In the genomic region with DNA sequence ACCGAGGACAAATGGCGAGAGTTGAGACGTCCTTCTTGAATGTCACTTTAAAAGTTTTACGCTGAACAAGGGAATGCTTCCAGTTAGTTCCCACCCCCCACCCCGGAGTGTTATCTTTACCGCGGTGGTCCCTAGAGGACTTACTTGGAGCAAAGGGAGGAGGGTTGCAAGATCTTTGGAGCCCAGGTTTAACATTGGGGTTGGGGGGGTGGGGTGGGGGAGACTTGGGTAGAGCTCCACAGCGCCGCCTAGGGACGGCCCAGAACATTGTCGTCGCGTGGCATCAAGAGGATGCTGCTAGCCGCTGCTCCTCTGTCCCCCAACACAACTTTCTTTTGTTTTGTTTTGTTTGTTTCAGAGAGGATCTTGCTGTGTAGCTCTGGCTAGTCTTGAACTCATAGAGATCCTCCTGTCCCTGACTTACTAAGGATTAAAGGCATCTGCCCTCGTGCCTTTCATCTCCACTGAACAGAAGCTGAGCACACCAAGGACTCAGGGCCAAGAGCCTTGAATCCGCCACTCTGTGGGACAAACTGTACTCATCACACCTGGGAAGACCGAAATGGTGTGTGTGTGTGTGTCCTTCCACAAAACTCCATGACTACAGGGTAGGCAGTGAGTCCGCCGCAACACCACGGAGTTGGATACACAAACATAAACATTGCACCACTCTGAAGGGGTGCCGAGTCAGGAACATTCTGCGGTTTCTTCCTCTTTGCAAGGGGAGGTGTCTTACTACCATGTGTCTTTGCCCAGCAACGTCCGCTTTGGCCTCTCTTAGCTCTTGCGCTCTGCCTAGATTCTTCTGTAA, we compare ENCODE assay signal across 8 mouse cellular contexts. TPM values are rescaled to one million over a fixed set of nuclear protein-coding genes. Genes with fewer than 3 reads are reported as not detected.
DNase-seq lines count a peak whose midpoint lies in the region; ATAC-seq lines count a peak whose summit lies in the region.

No protein-coding gene starts in this region.

- 27% methylated on average over 25 of the region's 25 CpGs for WGBS in intestine, embryonic 14.5 days
- 27% methylated on average over 25 of the region's 25 CpGs for WGBS in limb, embryonic 12.5 days
- WGBS in midbrain, embryonic 11.5 days = 28% methylated on average over 25 of the region's 25 CpGs

- peak; percentile 17 for ATAC-seq in intestine, embryonic 14.5 days (replicated peaks; ENCODE audit: low FRiP score, low TSS enrichment, low read depth)
- ATAC-seq in limb, embryonic 12.5 days (ENCODE audit: insufficient number of reproducible peaks, insufficient read depth, low FRiP score, low TSS enrichment, low read depth) = 0 out of 2 replicates have a peak, but pooled peaks have one; percentile 0
- ATAC-seq in midbrain, embryonic 11.5 days (ENCODE audit: low FRiP score) = no peak; the same call in 1 of the 2 replicates

- no peaks in the 10 kb centered on the region for H3K27me3 ChIP-seq in intestine, embryonic 14.5 days (replicated peaks; ENCODE audit: control insufficient read depth, insufficient read depth, low read length)
- no peaks in the 10 kb centered on the region; the same call in 1 of the 2 replicates for H3K27me3 ChIP-seq in limb, embryonic 12.5 days
- H3K27me3 ChIP-seq in midbrain, embryonic 11.5 days (ENCODE audit: control insufficient read depth, insufficient read depth, low read length) = no peaks in the 10 kb centered on the region

- peak overlapping the region; percentile 67 for H3K4me3 ChIP-seq in intestine, embryonic 14.5 days (ENCODE audit: low read depth, low read length)
- peak overlapping the region; percentile 77 for H3K4me3 ChIP-seq in limb, embryonic 12.5 days (replicated peaks)
- H3K4me3 ChIP-seq in midbrain, embryonic 11.5 days (ENCODE audit: low read depth, low read length) = peak overlapping the region; percentile 63

- peak overlapping the region; percentile 96 for H3K27ac ChIP-seq in intestine, embryonic 14.5 days (ENCODE audit: low read depth)
- H3K27ac ChIP-seq in limb, embryonic 12.5 days = peak overlapping the region; percentile 98
- peak overlapping the region; percentile 97 for H3K27ac ChIP-seq in midbrain, embryonic 11.5 days (ENCODE audit: low read depth, low read length)

- peaks cover 9% of the 10 kb centered on the region; the same call in 1 of the 2 replicates for H3K36me3 ChIP-seq in intestine, embryonic 14.5 days (ENCODE audit: control insufficient read depth, insufficient read depth, low read length)
- peaks cover 21% of the 10 kb centered on the region for H3K36me3 ChIP-seq in limb, embryonic 12.5 days
- H3K36me3 ChIP-seq in midbrain, embryonic 11.5 days (ENCODE audit: control insufficient read depth, insufficient read depth, low read length) = no peaks in the 10 kb centered on the region

- H3K4me2 ChIP-seq in intestine, embryonic 14.5 days (ENCODE audit: low read length) = peak overlapping the region; percentile 64
- peak overlapping the region; percentile 78 for H3K4me2 ChIP-seq in limb, embryonic 12.5 days
- peak overlapping the region; percentile 78 for H3K4me2 ChIP-seq in midbrain, embryonic 11.5 days

- no peaks in the 10 kb centered on the region for H3K9me3 ChIP-seq in intestine, embryonic 14.5 days (ENCODE audit: control insufficient read depth, low read length)
- no peaks in the 10 kb centered on the region for H3K9me3 ChIP-seq in limb, embryonic 12.5 days
- no peaks in the 10 kb centered on the region for H3K9me3 ChIP-seq in midbrain, embryonic 11.5 days (ENCODE audit: control insufficient read depth, low read length)

- H3K9ac ChIP-seq in intestine, embryonic 14.5 days (ENCODE audit: low read length) = peak overlapping the region; percentile 90
- H3K9ac ChIP-seq in limb, embryonic 12.5 days (replicated peaks) = peak overlapping the region; percentile 83
- peak overlapping the region; percentile 85 for H3K9ac ChIP-seq in midbrain, embryonic 11.5 days (ENCODE audit: low read length)

- H3K4me1 ChIP-seq in intestine, embryonic 14.5 days (replicated peaks; ENCODE audit: control insufficient read depth, insufficient read depth, low read length) = peaks cover 30% of the 10 kb centered on the region
- peaks cover 29% of the 10 kb centered on the region for H3K4me1 ChIP-seq in limb, embryonic 12.5 days (replicated peaks)
- H3K4me1 ChIP-seq in midbrain, embryonic 11.5 days (ENCODE audit: control insufficient read depth, insufficient read depth, low read length) = peaks cover 26% of the 10 kb centered on the region

- DNase-seq in ovary, postnatal 36 days (ENCODE audit: low spot score) = peak; percentile 68
- DNase-seq in ovary, postnatal 10 days (ENCODE audit: low spot score) = no peak
- DNase-seq in cerebellum, adult 9-11 months = peak; percentile 70
- peak; percentile 76 for DNase-seq in gastrocnemius, adult 18-20 months (ENCODE audit: low spot score)
- no peak for DNase-seq in intestine, embryonic 14.5 days (ENCODE audit: low spot score)
- DNase-seq in midbrain, embryonic 11.5 days (ENCODE audit: low spot score, missing footprints) = peak; percentile 98
- DNase-seq in spleen, postnatal 36 days (ENCODE audit: low spot score in 2 of 2) = peak; percentile 64 to 66

RNA-seq across cellular contexts. Expression of gene Ergic1, which starts 52.1 kb away (rescaled TPM):
- 10 to 100 TPM; 44.6 to 46.5 TPM for total RNA-seq in gastrocnemius, adult 18-20 months (2021)
- 135 and 136 TPM in 2 replicates for polyA plus RNA-seq in intestine, embryonic 14.5 days (2014; fragmentation: Nextera tagmentation; extraction: Ambion mirVana)
- polyA plus RNA-seq in limb, embryonic 12.5 days (2016; fragmentation: Nextera tagmentation; extraction: Ambion mirVana) = 90.7 and 103 TPM in 2 replicates
- polyA plus RNA-seq in midbrain, embryonic 11.5 days (2014; fragmentation: Nextera tagmentation; extraction: Ambion mirVana) = 129 and 130 TPM in 2 replicates

RNA-seq across cellular contexts. Expression of gene Dusp1, which starts 52.8 kb away (rescaled TPM):
- total RNA-seq in gastrocnemius, adult 18-20 months (2021) = 100 to 1,000 TPM in 1 of 2 experiments, 10 to 100 TPM in 1; 66.1 to 117 TPM
- polyA plus RNA-seq in intestine, embryonic 14.5 days (2014; fragmentation: Nextera tagmentation; extraction: Ambion mirVana) = 14.5 and 17.0 TPM in 2 replicates
- polyA plus RNA-seq in limb, embryonic 12.5 days (2016; fragmentation: Nextera tagmentation; extraction: Ambion mirVana) = 18.0 and 19.4 TPM in 2 replicates
- 30.2 TPM in 2 replicates for polyA plus RNA-seq in midbrain, embryonic 11.5 days (2014; fragmentation: Nextera tagmentation; extraction: Ambion mirVana)

Comparison
In these comparisons a context has a peak if more than half of its experiments do, and no peak if none do; other contexts are left out.
1. DNase-seq: peak in ovary, postnatal 36 days (single experiment), cerebellum, adult 9-11 months (single experiment), gastrocnemius, adult 18-20 months (single experiment), midbrain, embryonic 11.5 days (single experiment) and spleen, postnatal 36 days (2 of 2); none in ovary, postnatal 10 days (single experiment) and intestine, embryonic 14.5 days (single experiment).
2. Peak in every context shown above with its lines, with median percentiles within 50 percentile points of each other: H3K27ac ChIP-seq, H3K4me2 ChIP-seq, H3K4me3 ChIP-seq and H3K9ac ChIP-seq.